Mouse (Mus musculus): Measurements from ENCODE around the gene Nsg1.

DNA sequence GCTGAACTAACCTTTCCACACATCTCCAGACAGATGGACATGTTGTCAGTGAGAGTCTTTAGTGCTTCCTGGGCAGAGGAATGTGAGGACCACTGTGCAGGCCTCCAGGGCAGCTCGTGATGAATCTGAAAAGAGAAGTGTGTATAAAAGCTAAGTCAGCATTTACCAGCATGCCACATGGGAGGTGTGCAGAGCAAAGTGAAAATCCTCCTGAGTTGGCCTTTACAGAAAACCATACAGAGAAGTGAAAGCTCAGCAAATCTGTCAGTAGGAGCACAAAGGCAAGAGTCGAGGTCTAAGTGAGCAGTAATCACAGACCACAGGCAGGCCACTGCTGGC, 67.8 kb downstream of the Nsg1 start:
- TF ChIP-seq CTCF (IDR thresholded peaks at IDR 0.05; ENCODE audit: low read depth, low read length) (no peak), GATA1 (IDR thresholded peaks at IDR 0.05; ENCODE audit: borderline replicate concordance, low read length) (no peak)
